ENCODE assay signal across 15 mouse cellular contexts in genomic region chr19:27215596-27215995, GRCm38 (mm10). TPM values are rescaled to one million over a fixed set of nuclear protein-coding genes. Genes with fewer than 3 reads are reported as not detected.
A peak's percentile ranks its signal among the peaks of the same experiment; 100 is the strongest.
DNase-seq lines count a peak whose midpoint lies in the region; ATAC-seq lines count a peak whose summit lies in the region.
"Had no signal": no experiment of that assay in that cellular context is flagged by ENCODE, and none has a peak within 500 bp of the region (broad histone marks: within the 10 kb centered on the region; RNA-seq: fewer than 3 reads in every experiment).

No protein-coding gene starts in this region.

- no peaks in the 10 kb centered on the region for H3K9me3 ChIP-seq in heart, embryonic 12.5 days (replicated peaks)
- H3K9me3 ChIP-seq in neural tube, embryonic 12.5 days, result no peaks in the 10 kb centered on the region
- no peaks in the 10 kb centered on the region for H3K9me3 ChIP-seq in hindbrain, embryonic 15.5 days
- no peaks in the 10 kb centered on the region for H3K9me3 ChIP-seq in neural tube, embryonic 15.5 days (replicated peaks)
- H3K9me3 ChIP-seq: liver, embryonic 13.5 days had no signal

- no peak overlapping the region for H3K9ac ChIP-seq in heart, embryonic 12.5 days
- no peak overlapping the region for H3K9ac ChIP-seq in neural tube, embryonic 12.5 days
- peak overlapping the region; percentile 62; the same call in 1 of the 2 replicates for H3K9ac ChIP-seq in hindbrain, embryonic 15.5 days
- 0 out of 2 replicates have a peak overlapping the region, but pooled peaks have one; percentile 84 for H3K9ac ChIP-seq in neural tube, embryonic 15.5 days (replicated peaks)
- H3K9ac ChIP-seq: liver, embryonic 13.5 days had no signal

- H3K27me3 ChIP-seq in heart, embryonic 12.5 days (replicated peaks), result peaks cover 26% of the 10 kb centered on the region
- no peaks in the 10 kb centered on the region for H3K27me3 ChIP-seq in neural tube, embryonic 12.5 days (replicated peaks)
- peaks cover 6% of the 10 kb centered on the region; the same call in 1 of the 2 replicates for H3K27me3 ChIP-seq in hindbrain, embryonic 15.5 days
- no peaks in the 10 kb centered on the region for H3K27me3 ChIP-seq in neural tube, embryonic 15.5 days (replicated peaks)

- DNase-seq in heart, adult 11 months, result peak; percentile 78
- no peak for DNase-seq in neural tube, embryonic 10.5 days (ENCODE audit: extremely low spot score, low spot score)
- DNase-seq in cerebellum, adult 18-20 months, result no peak
- DNase-seq in adipocyte (ENCODE audit: low spot score), result no peak
- DNase-seq: adrenal gland, adult 8-10 months; cerebellum, adult 9-11 months; embryo, embryonic 11 days; liver, embryonic 13.5 days; spleen, adult 18-20 months; thymus, postnatal 4 days had no signal

- WGBS in heart, embryonic 12.5 days, result 72% methylated on average over 4 of the region's 4 CpGs
- WGBS in neural tube, embryonic 12.5 days, result 68% methylated on average over 4 of the region's 4 CpGs
- 57% methylated on average over 4 of the region's 4 CpGs for WGBS in hindbrain, embryonic 15.5 days
- WGBS in neural tube, embryonic 15.5 days, result 47% methylated on average over 4 of the region's 4 CpGs

- H3K36me3 ChIP-seq in heart, embryonic 12.5 days, result no peaks in the 10 kb centered on the region
- no peaks in the 10 kb centered on the region for H3K36me3 ChIP-seq in neural tube, embryonic 12.5 days
- no peaks in the 10 kb centered on the region for H3K36me3 ChIP-seq in hindbrain, embryonic 15.5 days
- no peaks in the 10 kb centered on the region for H3K36me3 ChIP-seq in neural tube, embryonic 15.5 days
- H3K36me3 ChIP-seq: liver, embryonic 13.5 days had no signal

- H3K27ac ChIP-seq in heart, embryonic 12.5 days (ENCODE audit: poor library complexity, severe bottlenecking), result no peak overlapping the region
- no peak overlapping the region for H3K27ac ChIP-seq in neural tube, embryonic 12.5 days
- H3K27ac ChIP-seq in hindbrain, embryonic 15.5 days (replicated peaks), result no peak overlapping the region
- H3K27ac ChIP-seq in neural tube, embryonic 15.5 days (replicated peaks), result no peak overlapping the region
- H3K27ac ChIP-seq: liver, embryonic 13.5 days had no signal

- 0 out of 2 replicates have a peak, but pooled peaks cover 15% of the 10 kb centered on the region for H3K4me1 ChIP-seq in heart, embryonic 12.5 days (replicated peaks)
- peaks cover 13% of the 10 kb centered on the region; the same call in 1 of the 2 replicates for H3K4me1 ChIP-seq in neural tube, embryonic 12.5 days
- H3K4me1 ChIP-seq in hindbrain, embryonic 15.5 days (replicated peaks), result peaks cover 34% of the 10 kb centered on the region
- H3K4me1 ChIP-seq in neural tube, embryonic 15.5 days, result peaks cover 30% of the 10 kb centered on the region
- H3K4me1 ChIP-seq: liver, embryonic 13.5 days had no signal

- ATAC-seq in heart, embryonic 12.5 days (ENCODE audit: insufficient number of reproducible peaks, low FRiP score), result no peak
- ATAC-seq in neural tube, embryonic 12.5 days (ENCODE audit: low FRiP score, low read depth), result no peak
- no peak for ATAC-seq in hindbrain, embryonic 15.5 days (ENCODE audit: low FRiP score, low read depth)
- ATAC-seq in neural tube, embryonic 15.5 days (ENCODE audit: low FRiP score), result no peak
- ATAC-seq: inflammation-experienced regulatory T-cells, adult 6 months had no signal

- no peak overlapping the region for H3K4me3 ChIP-seq in heart, embryonic 12.5 days
- H3K4me3 ChIP-seq in neural tube, embryonic 12.5 days, result no peak overlapping the region
- H3K4me3 ChIP-seq in hindbrain, embryonic 15.5 days, result peak overlapping the region; percentile 86
- H3K4me3 ChIP-seq in neural tube, embryonic 15.5 days (replicated peaks), result peak overlapping the region; percentile 91; the same call in 1 of the 2 replicates

- H3K4me2 ChIP-seq in heart, embryonic 12.5 days, result no peak overlapping the region
- peak overlapping the region; percentile 86; the same call in 1 of the 2 replicates for H3K4me2 ChIP-seq in neural tube, embryonic 12.5 days (replicated peaks)
- peak overlapping the region; percentile 88 for H3K4me2 ChIP-seq in hindbrain, embryonic 15.5 days
- H3K4me2 ChIP-seq in neural tube, embryonic 15.5 days, result peak overlapping the region; percentile 87

RNA-seq across cellular contexts. Expression of gene Vldlr, which starts 0.7 kb away (rescaled TPM):
- polyA plus RNA-seq in heart, embryonic 12.5 days (2016; fragmentation: Nextera tagmentation; extraction: Ambion mirVana), result 21.9 and 23.7 TPM in 2 replicates
- 15.8 and 15.9 TPM in 2 replicates for polyA plus RNA-seq in neural tube, embryonic 12.5 days (2016; fragmentation: Nextera tagmentation; extraction: Ambion mirVana)
- polyA plus RNA-seq in hindbrain, embryonic 15.5 days (2015; fragmentation: Nextera tagmentation; extraction: Ambion mirVana), result 27.0 and 30.7 TPM in 2 replicates
- polyA plus RNA-seq in neural tube, embryonic 15.5 days (2015; fragmentation: Nextera tagmentation; extraction: Ambion mirVana), result 21.0 and 21.7 TPM in 2 replicates

Comparison
In these comparisons a context has a peak if more than half of its experiments do, and no peak if none do; other contexts are left out.
1. H3K4me3 ChIP-seq: peak in hindbrain, embryonic 15.5 days (single experiment) and neural tube, embryonic 15.5 days (single experiment); none in heart, embryonic 12.5 days (single experiment) and neural tube, embryonic 12.5 days (single experiment).
2. H3K9ac ChIP-seq: peak in hindbrain, embryonic 15.5 days (single experiment) and neural tube, embryonic 15.5 days (single experiment); none in heart, embryonic 12.5 days (single experiment) and neural tube, embryonic 12.5 days (single experiment).